Mouse (Mus musculus): Measurements from ENCODE around the gene Pls3. TPM values are rescaled to one million over a fixed set of nuclear protein-coding genes. Genes with fewer than 3 reads are reported as not detected.
A peak's percentile ranks its signal among the peaks of the same experiment; 100 is the strongest.
"Not testable (repeated sequence)": the region's sequence is repeated elsewhere in the genome, so short reads cannot be mapped to it uniquely, and the experiment has no call there.

Gene Pls3
- polyA plus RNA-seq, 1 experiment from 2014 or later, result 40.0 TPM

DNA sequence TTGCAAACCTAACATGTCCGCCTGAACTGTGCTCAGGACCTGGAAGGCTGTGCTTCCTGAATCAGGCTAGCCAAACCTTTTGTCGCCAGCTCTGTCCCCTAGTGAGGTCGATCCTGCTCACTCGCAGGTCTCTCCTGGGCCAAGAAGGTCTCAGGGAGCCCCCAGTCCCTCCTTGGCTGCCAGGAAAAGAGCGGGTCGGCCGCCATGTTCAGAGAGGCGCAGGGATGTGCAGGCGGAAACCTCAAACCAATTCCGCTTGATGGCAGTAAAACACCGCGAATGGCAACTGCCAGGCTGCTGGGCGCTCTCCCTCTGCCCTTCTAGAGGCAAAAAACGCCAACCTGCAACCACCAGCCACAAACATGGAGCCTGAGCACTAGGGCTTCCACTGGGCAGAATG lies 117.0 kb downstream of the Pls3 start:
- 81% methylated on average over 14 of the region's 14 CpGs for WGBS

DNA sequence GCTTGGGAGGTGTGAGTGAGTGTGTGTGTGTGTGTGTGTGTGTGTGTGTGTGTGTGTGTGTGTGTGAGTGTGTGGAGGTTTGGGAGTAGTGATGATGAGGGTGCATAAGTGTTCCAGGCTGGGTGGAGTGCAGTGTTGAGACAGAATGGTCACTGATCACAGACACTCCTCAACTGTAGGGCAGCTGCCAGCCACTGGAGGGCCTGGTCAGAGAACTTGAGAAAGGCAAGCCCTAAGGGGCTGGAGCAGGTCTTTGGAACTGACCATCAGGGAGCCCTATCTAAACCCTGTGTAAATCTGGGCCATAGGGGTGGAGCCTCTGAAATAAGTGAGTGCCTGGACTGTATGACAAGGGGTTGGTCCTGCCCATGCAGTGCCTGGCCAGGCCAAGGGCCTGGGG lies 120.5 kb downstream of the Pls3 start:
- H3K9ac ChIP-seq (ENCODE audit: low read length); H3K4me2 ChIP-seq (ENCODE audit: low read length); H3K4me1 ChIP-seq (ENCODE audit: control insufficient read depth, insufficient read depth, low read length); H3K4me3 ChIP-seq (ENCODE audit: low read depth, low read length); ATAC-seq; DNase-seq (ENCODE audit: low spot score); H3K9me3 ChIP-seq (replicated peaks; ENCODE audit: control insufficient read depth, low read length); H3K27me3 ChIP-seq (replicated peaks; ENCODE audit: control insufficient read depth, insufficient read depth, low read length); H3K27ac ChIP-seq (ENCODE audit: low read depth, low read length); H3K36me3 ChIP-seq (ENCODE audit: control insufficient read depth, insufficient read depth, low read length): not testable (repeated sequence)

More for the DNA sequence above, 117.0 kb downstream of the Pls3 start:
- H3K27me3 ChIP-seq (replicated peaks; ENCODE audit: control insufficient read depth, insufficient read depth, low read length); ATAC-seq; DNase-seq (ENCODE audit: low spot score); H3K27ac ChIP-seq (ENCODE audit: low read depth, low read length); H3K4me2 ChIP-seq (ENCODE audit: low read length); H3K9me3 ChIP-seq (replicated peaks; ENCODE audit: control insufficient read depth, low read length); H3K4me3 ChIP-seq (ENCODE audit: low read depth, low read length); H3K4me1 ChIP-seq (ENCODE audit: control insufficient read depth, insufficient read depth, low read length); H3K36me3 ChIP-seq (ENCODE audit: control insufficient read depth, insufficient read depth, low read length); H3K9ac ChIP-seq (ENCODE audit: low read length): not testable (repeated sequence)

DNA sequence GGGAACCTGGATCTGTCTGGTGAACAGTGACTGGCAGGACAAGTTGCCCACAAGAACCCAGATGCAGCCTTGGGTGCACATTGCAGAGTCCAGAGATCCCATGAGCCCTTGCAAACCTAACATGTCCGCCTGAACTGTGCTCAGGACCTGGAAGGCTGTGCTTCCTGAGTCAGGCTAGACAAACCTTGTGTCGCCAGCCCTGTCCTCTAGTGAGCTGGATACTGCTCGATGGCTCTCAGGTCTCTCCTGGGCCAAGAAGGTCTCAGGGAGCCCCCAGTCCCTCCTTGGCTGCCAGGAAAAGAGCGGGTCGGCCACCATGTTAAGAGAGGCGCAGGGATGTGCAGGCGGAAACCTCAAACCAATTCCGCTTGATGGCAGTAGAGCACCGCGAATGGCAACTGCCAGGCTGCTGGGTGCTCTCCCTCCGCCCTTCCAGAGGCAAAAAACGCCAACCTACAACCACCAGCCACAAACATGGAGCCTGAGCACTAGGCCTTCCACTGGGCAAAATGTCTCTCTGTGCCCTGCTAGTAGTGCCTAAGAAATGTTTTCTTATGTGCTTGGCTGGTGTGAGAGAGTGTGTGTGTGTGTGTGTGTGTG lies 124.8 kb downstream of the Pls3 start:
- not testable (repeated sequence) for H3K4me2 ChIP-seq (ENCODE audit: low read length); H3K9ac ChIP-seq (ENCODE audit: low read length); H3K27ac ChIP-seq (ENCODE audit: low read depth, low read length); H3K36me3 ChIP-seq (ENCODE audit: control insufficient read depth, insufficient read depth, low read length); H3K4me1 ChIP-seq (ENCODE audit: control insufficient read depth, insufficient read depth, low read length); H3K4me3 ChIP-seq (ENCODE audit: low read depth, low read length); ATAC-seq; H3K9me3 ChIP-seq (replicated peaks; ENCODE audit: control insufficient read depth, low read length); H3K27me3 ChIP-seq (replicated peaks; ENCODE audit: control insufficient read depth, insufficient read depth, low read length); DNase-seq (ENCODE audit: low spot score)
- WGBS, result 40% methylated on average over 1 of the region's 12 CpGs

DNA sequence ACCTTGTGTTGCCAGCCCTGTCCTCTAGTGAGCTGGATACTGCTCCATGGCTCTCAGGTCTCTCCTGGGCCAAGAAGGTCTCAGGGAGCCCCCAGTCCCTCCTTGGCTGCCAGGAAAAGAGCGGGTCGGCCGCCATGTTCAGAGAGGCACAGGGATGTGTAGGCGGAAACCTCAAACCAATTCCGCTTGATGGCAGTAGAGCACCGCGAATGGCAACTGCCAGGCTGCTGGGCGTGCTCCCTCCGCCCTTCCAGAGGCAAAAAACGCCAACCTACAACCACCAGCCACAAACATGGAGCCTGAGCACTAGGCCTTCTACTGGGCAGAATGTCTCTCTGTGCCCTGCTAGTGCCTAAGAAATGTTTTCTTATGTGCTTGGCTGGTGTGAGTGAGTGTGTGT lies 125.7 kb downstream of the Pls3 start:
- not testable (repeated sequence) for H3K4me1 ChIP-seq (ENCODE audit: control insufficient read depth, insufficient read depth, low read length); H3K4me3 ChIP-seq (ENCODE audit: low read depth, low read length); H3K4me2 ChIP-seq (ENCODE audit: low read length); ATAC-seq; H3K27me3 ChIP-seq (replicated peaks; ENCODE audit: control insufficient read depth, insufficient read depth, low read length); H3K36me3 ChIP-seq (ENCODE audit: control insufficient read depth, insufficient read depth, low read length); H3K9me3 ChIP-seq (replicated peaks; ENCODE audit: control insufficient read depth, low read length); H3K27ac ChIP-seq (ENCODE audit: low read depth, low read length); H3K9ac ChIP-seq (ENCODE audit: low read length)
- WGBS, result 62% methylated on average over 9 of the region's 10 CpGs
- peak; percentile 44 for DNase-seq (ENCODE audit: low spot score)

DNA sequence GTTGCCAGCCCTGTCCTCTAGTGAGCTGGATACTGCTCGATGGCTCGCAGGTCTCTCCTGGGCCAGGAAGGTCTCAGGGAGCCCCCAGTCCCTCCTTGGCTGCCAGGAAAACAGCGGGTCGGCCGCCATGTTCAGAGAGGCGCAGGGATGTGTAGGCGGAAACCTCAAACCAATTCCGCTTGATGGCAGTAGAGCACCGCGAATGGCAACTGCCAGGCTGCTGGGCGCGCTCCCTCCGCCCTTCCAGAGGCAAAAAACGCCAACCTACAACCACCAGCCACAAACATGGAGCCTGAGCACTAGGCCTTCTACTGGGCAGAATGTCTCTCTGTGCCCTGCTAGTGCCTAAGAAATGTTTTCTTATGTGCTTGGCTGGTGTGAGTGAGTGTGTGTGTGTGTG lies 130.5 kb downstream of the Pls3 start:
- H3K9ac ChIP-seq (ENCODE audit: low read length); H3K4me3 ChIP-seq (ENCODE audit: low read depth, low read length); H3K27ac ChIP-seq (ENCODE audit: low read depth, low read length); H3K27me3 ChIP-seq (replicated peaks; ENCODE audit: control insufficient read depth, insufficient read depth, low read length); H3K36me3 ChIP-seq (ENCODE audit: control insufficient read depth, insufficient read depth, low read length); ATAC-seq; H3K4me1 ChIP-seq (ENCODE audit: control insufficient read depth, insufficient read depth, low read length); H3K9me3 ChIP-seq (replicated peaks; ENCODE audit: control insufficient read depth, low read length); H3K4me2 ChIP-seq (ENCODE audit: low read length): not testable (repeated sequence)
- peak; percentile 38 for DNase-seq (ENCODE audit: low spot score)
- 44% methylated on average over 12 of the region's 14 CpGs for WGBS

DNA sequence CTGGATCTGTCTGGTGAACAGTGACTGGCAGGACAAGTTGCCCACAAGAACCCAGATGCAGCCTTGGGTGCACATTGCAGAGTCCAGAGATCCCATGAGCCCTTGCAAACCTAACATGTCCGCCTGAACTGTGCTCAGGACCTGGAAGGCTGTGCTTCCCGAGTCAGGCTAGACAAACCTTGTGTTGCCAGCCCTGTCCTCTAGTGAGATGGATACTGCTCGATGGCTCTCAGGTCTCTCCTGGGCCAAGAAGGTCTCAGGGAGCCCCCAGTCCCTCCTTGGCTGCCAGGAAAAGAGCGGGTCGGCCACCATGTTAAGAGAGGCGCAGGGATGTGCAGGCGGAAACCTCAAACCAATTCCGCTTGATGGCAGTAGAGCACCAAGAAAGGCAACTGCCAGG lies 135.5 kb downstream of the Pls3 start:
- not testable (repeated sequence) for H3K9ac ChIP-seq (ENCODE audit: low read length); H3K36me3 ChIP-seq (ENCODE audit: control insufficient read depth, insufficient read depth, low read length); DNase-seq (ENCODE audit: low spot score); H3K27ac ChIP-seq (ENCODE audit: low read depth, low read length); H3K4me2 ChIP-seq (ENCODE audit: low read length); H3K4me1 ChIP-seq (ENCODE audit: control insufficient read depth, insufficient read depth, low read length); H3K27me3 ChIP-seq (replicated peaks; ENCODE audit: control insufficient read depth, insufficient read depth, low read length); H3K4me3 ChIP-seq (ENCODE audit: low read depth, low read length); ATAC-seq; H3K9me3 ChIP-seq (replicated peaks; ENCODE audit: control insufficient read depth, low read length)
- WGBS, result 57% methylated on average over 2 of the region's 8 CpGs

Data from forebrain, embryonic 14.5 days (tissue).